Mouse (Mus musculus) mouse trophoblast stem cell (cell line): ENCODE measurements around the gene Pbld1.

Experiments used
- in situ Hi-C, 2 experiments: fragments of 300-500 bp; cut with MseI, MboI; formaldehyde crosslinking; loops; 2 replicates in 1 of 2; 3 replicates in 1 of 2; pipeline ENCODE4 v1.15.1; 2025

The Pbld1 gene

GRCm38 (mm10) chr10:63092616-63093550 lies 32.9 kb downstream of the Pbld1 start:
- in situ Hi-C loops = no loop called here

GRCm38 (mm10) chr10:63096757-63097156 lies 36.8 kb downstream of the Pbld1 start:
- in situ Hi-C loops = no loop called here

GRCm38 (mm10) chr10:63098191-63098590 lies 38.2 kb downstream of the Pbld1 start:
- in situ Hi-C loops = no loop called here

GRCm38 (mm10) chr10:63099521-63099920 lies 39.6 kb downstream of the Pbld1 start, which contains the start of gene Atoh7:
Gene Atoh7, plus strand, starts transcription at chr10:63099651.
- in situ Hi-C loops = no loop called here

GRCm38 (mm10) chr10:63099941-63100562 lies 40.1 kb downstream of the Pbld1 start:
- in situ Hi-C loops = no loop called here

GRCm38 (mm10) chr10:63100657-63101056 lies 40.7 kb downstream of the Pbld1 start:
- in situ Hi-C loops = no loop called here

- in situ Hi-C loops = no loop called here
Measured at GRCm38 (mm10) chr10:63113027-63113604, 53.2 kb downstream of the Pbld1 start.

- in situ Hi-C loops = no loop called here
Measured at GRCm38 (mm10) chr10:63113716-63114360, 53.9 kb downstream of the Pbld1 start.

- in situ Hi-C loops = no loop called here
Measured at GRCm38 (mm10) chr10:63115881-63116280, 55.9 kb downstream of the Pbld1 start.

GRCm38 (mm10) chr10:63116376-63116775 lies 56.4 kb downstream of the Pbld1 start:
- in situ Hi-C loops = no loop called here

GRCm38 (mm10) chr10:63117583-63117982 lies 57.6 kb downstream of the Pbld1 start:
- in situ Hi-C loops = no loop called here

- in situ Hi-C loops = no loop called here
Measured at GRCm38 (mm10) chr10:63119916-63120315, 60.0 kb downstream of the Pbld1 start.

GRCm38 (mm10) chr10:63121961-63122360 lies 62.0 kb downstream of the Pbld1 start:
- in situ Hi-C loops = no loop called here

GRCm38 (mm10) chr10:63122516-63122915 lies 62.6 kb downstream of the Pbld1 start:
- in situ Hi-C loops = no loop called here

GRCm38 (mm10) chr10:63123141-63123540 lies 63.2 kb downstream of the Pbld1 start:
- in situ Hi-C loops = no loop called here

GRCm38 (mm10) chr10:63124016-63124415 lies 64.1 kb downstream of the Pbld1 start:
- in situ Hi-C loops = no loop called here

GRCm38 (mm10) chr10:63125343-63125742 lies 65.4 kb downstream of the Pbld1 start:
- in situ Hi-C loops = no loop called here

- in situ Hi-C loops = no loop called here
Measured at GRCm38 (mm10) chr10:63126116-63126515, 66.2 kb downstream of the Pbld1 start.

- in situ Hi-C loops = no loop called here
Measured at GRCm38 (mm10) chr10:63127156-63127555, 67.2 kb downstream of the Pbld1 start.
